Mouse (Mus musculus): ENCODE data around the gene Elane. TPM values are rescaled to one million over a fixed set of nuclear protein-coding genes. Genes with fewer than 3 reads are reported as not detected.

The Elane gene
- polyA plus RNA-seq, 1 experiment from 2014 or later, result 0.49 TPM

- WGBS (ENCODE audit: insufficient replicate concordance), result 90% methylated on average over 4 of the region's 4 CpGs
- Histone ChIP-seq H3K27ac (ENCODE audit: low read depth, low read length) (no peak within 1 kb of the TSS), H3K9me3 (replicated peaks; ENCODE audit: control insufficient read depth, low read length) (no peaks in the 10 kb centered on the region), H3K36me3 (ENCODE audit: control insufficient read depth, insufficient read depth, low read length) (peaks cover 7% of the 10 kb centered on the region; the same call in 1 of the 2 replicates), H3K27me3 (ENCODE audit: control insufficient read depth, insufficient read depth, low read length) (no peaks in the 10 kb centered on the region), H3K4me1 (ENCODE audit: control insufficient read depth, insufficient read depth, low read length) (peaks cover 16% of the 10 kb centered on the region), H3K4me3 (ENCODE audit: low read depth, low read length) (no peak within 1 kb of the TSS), H3K9ac (ENCODE audit: low read depth, low read length) (no peak within 1 kb of the TSS), H3K4me2 (no peak within 1 kb of the TSS)
- ATAC-seq (replicated peaks; ENCODE audit: insufficient number of reproducible peaks, low FRiP score, low TSS enrichment), result no peak
Observed at GRCm38 (mm10) chr10:79910556-79910955, 24.5 kb downstream of the Elane start, which contains the start of gene Gm26602. TSS of gene Gm26602 (plus strand) at chr10:79910856.

GRCm38 (mm10) chr10:79912412-79912811 lies 26.4 kb downstream of the Elane start:
- WGBS (ENCODE audit: insufficient replicate concordance), result 63% methylated on average over 20 of the region's 20 CpGs
- peaks cover 7% of the 10 kb centered on the region; the same call in 1 of the 2 replicates for H3K36me3 ChIP-seq (ENCODE audit: control insufficient read depth, insufficient read depth, low read length)
- no peak overlapping the region for H3K27ac ChIP-seq (ENCODE audit: low read depth, low read length)
- H3K27me3 ChIP-seq (ENCODE audit: control insufficient read depth, insufficient read depth, low read length), result peaks cover under 1% of the 10 kb centered on the region; the same call in 1 of the 2 replicates
- H3K4me3 ChIP-seq (ENCODE audit: low read depth, low read length), result no peak overlapping the region
- no peak overlapping the region for H3K4me2 ChIP-seq
- ATAC-seq (replicated peaks; ENCODE audit: insufficient number of reproducible peaks, low FRiP score, low TSS enrichment), result no peak
- peaks cover 27% of the 10 kb centered on the region for H3K4me1 ChIP-seq (ENCODE audit: control insufficient read depth, insufficient read depth, low read length)
- no peaks in the 10 kb centered on the region for H3K9me3 ChIP-seq (replicated peaks; ENCODE audit: control insufficient read depth, low read length)
- no peak overlapping the region for H3K9ac ChIP-seq (ENCODE audit: low read depth, low read length)

GRCm38 (mm10) chr10:79914131-79914947 lies 28.3 kb downstream of the Elane start:
- no peaks in the 10 kb centered on the region for H3K9me3 ChIP-seq (replicated peaks; ENCODE audit: control insufficient read depth, low read length)
- no peak for ATAC-seq (replicated peaks; ENCODE audit: insufficient number of reproducible peaks, low FRiP score, low TSS enrichment)
- no peak overlapping the region for H3K4me2 ChIP-seq
- H3K27me3 ChIP-seq (ENCODE audit: control insufficient read depth, insufficient read depth, low read length), result peaks cover 19% of the 10 kb centered on the region
- H3K4me3 ChIP-seq (ENCODE audit: low read depth, low read length), result no peak overlapping the region
- H3K4me1 ChIP-seq (ENCODE audit: control insufficient read depth, insufficient read depth, low read length), result peaks cover 38% of the 10 kb centered on the region
- H3K27ac ChIP-seq (ENCODE audit: low read depth, low read length), result no peak overlapping the region
- 59% methylated on average over 11 of the region's 11 CpGs for WGBS (ENCODE audit: insufficient replicate concordance)
- peak overlapping the region; percentile 44; the same call in 1 of the 2 replicates for H3K9ac ChIP-seq (ENCODE audit: low read depth, low read length)
- peaks cover 7% of the 10 kb centered on the region; the same call in 1 of the 2 replicates for H3K36me3 ChIP-seq (ENCODE audit: control insufficient read depth, insufficient read depth, low read length)

- peaks cover 27% of the 10 kb centered on the region for H3K27me3 ChIP-seq (ENCODE audit: control insufficient read depth, insufficient read depth, low read length)
- peaks cover 7% of the 10 kb centered on the region; the same call in 1 of the 2 replicates for H3K36me3 ChIP-seq (ENCODE audit: control insufficient read depth, insufficient read depth, low read length)
- H3K4me2 ChIP-seq, result no peak overlapping the region
- H3K27ac ChIP-seq (ENCODE audit: low read depth, low read length), result no peak overlapping the region
- H3K4me3 ChIP-seq (ENCODE audit: low read depth, low read length), result no peak overlapping the region
- H3K9me3 ChIP-seq (replicated peaks; ENCODE audit: control insufficient read depth, low read length), result no peaks in the 10 kb centered on the region
- WGBS (ENCODE audit: insufficient replicate concordance), result 67% methylated on average over 7 of the region's 7 CpGs
- peaks cover 40% of the 10 kb centered on the region for H3K4me1 ChIP-seq (ENCODE audit: control insufficient read depth, insufficient read depth, low read length)
- H3K9ac ChIP-seq (ENCODE audit: low read depth, low read length), result no peak overlapping the region
- no peak for ATAC-seq (replicated peaks; ENCODE audit: insufficient number of reproducible peaks, low FRiP score, low TSS enrichment)
Observed at GRCm38 (mm10) chr10:79914948-79915596, 29.0 kb downstream of the Elane start.

GRCm38 (mm10) chr10:79916081-79916480 lies 30.0 kb downstream of the Elane start:
- H3K27me3 ChIP-seq (ENCODE audit: control insufficient read depth, insufficient read depth, low read length), result peaks cover 37% of the 10 kb centered on the region
- H3K36me3 ChIP-seq (ENCODE audit: control insufficient read depth, insufficient read depth, low read length), result peaks cover 4% of the 10 kb centered on the region; the same call in 1 of the 2 replicates
- peaks cover 44% of the 10 kb centered on the region for H3K4me1 ChIP-seq (ENCODE audit: control insufficient read depth, insufficient read depth, low read length)
- peak overlapping the region; percentile 84 for H3K9ac ChIP-seq (ENCODE audit: low read depth, low read length)
- H3K4me3 ChIP-seq (ENCODE audit: low read depth, low read length), result peak overlapping the region; percentile 80
- H3K9me3 ChIP-seq (replicated peaks; ENCODE audit: control insufficient read depth, low read length), result no peaks in the 10 kb centered on the region
- H3K4me2 ChIP-seq, result peak overlapping the region; percentile 87
- ATAC-seq (replicated peaks; ENCODE audit: insufficient number of reproducible peaks, low FRiP score, low TSS enrichment), result no peak
- no peak overlapping the region; the same call in 1 of the 2 replicates for H3K27ac ChIP-seq (ENCODE audit: low read depth, low read length)
- 8% methylated on average over 8 of the region's 8 CpGs for WGBS (ENCODE audit: insufficient replicate concordance)

GRCm38 (mm10) chr10:79916808-79917531 lies 30.9 kb downstream of the Elane start, which contains the start of gene Kiss1r:
TSS of gene Kiss1r (plus strand) at chr10:79916971.
- Histone ChIP-seq H3K27ac (ENCODE audit: low read depth, low read length) (peak within 1 kb of the TSS; percentile 25), H3K27me3 (ENCODE audit: control insufficient read depth, insufficient read depth, low read length) (peaks cover 46% of the 10 kb centered on the region), H3K4me1 (ENCODE audit: control insufficient read depth, insufficient read depth, low read length) (peaks cover 51% of the 10 kb centered on the region), H3K4me2 (peak within 1 kb of the TSS; percentile 87), H3K4me3 (ENCODE audit: low read depth, low read length) (peak within 1 kb of the TSS; percentile 80), H3K36me3 (ENCODE audit: control insufficient read depth, insufficient read depth, low read length) (no peaks in the 10 kb centered on the region), H3K9me3 (replicated peaks; ENCODE audit: control insufficient read depth, low read length) (no peaks in the 10 kb centered on the region), H3K9ac (ENCODE audit: low read depth, low read length) (peak within 1 kb of the TSS; percentile 84)
- WGBS (ENCODE audit: insufficient replicate concordance), result 3% methylated on average over 42 of the region's 42 CpGs
- peak; percentile 83 for ATAC-seq (replicated peaks; ENCODE audit: insufficient number of reproducible peaks, low FRiP score, low TSS enrichment)

- Histone ChIP-seq H3K9me3 (replicated peaks; ENCODE audit: control insufficient read depth, low read length) (no peaks in the 10 kb centered on the region), H3K4me3 (ENCODE audit: low read depth, low read length) (peak overlapping the region; percentile 80), H3K9ac (ENCODE audit: low read depth, low read length) (no peak overlapping the region), H3K27me3 (ENCODE audit: control insufficient read depth, insufficient read depth, low read length) (peaks cover 52% of the 10 kb centered on the region), H3K27ac (ENCODE audit: low read depth, low read length) (no peak overlapping the region), H3K4me1 (ENCODE audit: control insufficient read depth, insufficient read depth, low read length) (peaks cover 51% of the 10 kb centered on the region), H3K4me2 (peak overlapping the region; percentile 87), H3K36me3 (ENCODE audit: control insufficient read depth, insufficient read depth, low read length) (no peaks in the 10 kb centered on the region)
- ATAC-seq (replicated peaks; ENCODE audit: insufficient number of reproducible peaks, low FRiP score, low TSS enrichment), result no peak
- 62% methylated on average over 5 of the region's 5 CpGs for WGBS (ENCODE audit: insufficient replicate concordance)
Observed at GRCm38 (mm10) chr10:79917532-79918100, 31.6 kb downstream of the Elane start.
